Mouse (Mus musculus): ENCODE results near the gene Knl1.
"Not testable (repeated sequence)": the region's sequence is repeated elsewhere in the genome, so short reads cannot be mapped to it uniquely, and the experiment has no call there.

Knl1 gene

DNA sequence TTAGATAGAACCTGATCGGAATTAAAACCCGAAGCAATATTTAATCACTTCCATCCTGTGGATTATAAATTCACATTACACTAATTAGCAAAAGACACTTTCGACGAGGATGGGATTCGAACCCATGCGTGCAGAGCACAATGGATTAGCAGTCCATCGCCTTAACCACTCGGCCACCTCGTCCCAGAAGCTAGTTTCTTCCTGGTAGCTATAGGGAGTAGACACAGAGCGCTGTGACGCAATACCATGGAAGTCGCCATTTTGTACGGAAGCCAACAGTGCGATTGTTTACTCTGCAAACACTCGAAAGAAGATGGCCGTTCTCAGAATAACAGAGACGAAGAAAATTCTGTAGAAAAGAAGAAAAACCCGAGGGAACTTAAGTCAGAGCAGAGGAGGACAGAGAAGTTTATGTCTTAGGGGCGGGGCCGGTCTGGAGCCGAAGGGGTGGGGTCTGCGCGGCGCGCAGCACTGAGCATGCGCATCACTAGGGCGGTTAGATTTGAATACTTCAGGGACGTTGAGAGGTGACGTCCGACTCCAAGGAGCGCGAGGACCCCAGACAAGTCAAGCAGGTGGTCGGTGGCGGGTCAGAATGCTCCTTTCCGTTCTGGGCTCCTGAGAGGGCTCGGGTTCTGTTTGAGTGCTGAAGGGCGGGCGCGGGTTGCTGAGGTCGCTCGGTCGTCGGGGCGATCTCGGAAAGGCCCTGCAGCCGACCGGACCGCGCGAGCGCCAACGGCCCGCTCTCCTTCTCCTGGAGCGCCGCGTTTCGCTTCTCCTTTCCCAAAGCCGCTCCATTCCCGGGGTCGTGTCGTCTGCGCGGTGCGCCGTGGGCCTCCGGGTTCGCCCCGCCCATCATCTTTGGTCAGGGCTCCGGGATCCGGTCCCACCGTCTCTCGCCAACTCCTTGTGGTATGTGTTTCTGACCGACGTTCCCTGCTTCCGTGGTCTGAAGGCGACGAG is at the start of gene Knl1:
Gene Knl1 (plus strand): TSS at position 471 of the 963 bp plus-strand sequence.
- peak; percentile 95 for DNase-seq (ENCODE audit: low read depth, low spot score)

DNA sequence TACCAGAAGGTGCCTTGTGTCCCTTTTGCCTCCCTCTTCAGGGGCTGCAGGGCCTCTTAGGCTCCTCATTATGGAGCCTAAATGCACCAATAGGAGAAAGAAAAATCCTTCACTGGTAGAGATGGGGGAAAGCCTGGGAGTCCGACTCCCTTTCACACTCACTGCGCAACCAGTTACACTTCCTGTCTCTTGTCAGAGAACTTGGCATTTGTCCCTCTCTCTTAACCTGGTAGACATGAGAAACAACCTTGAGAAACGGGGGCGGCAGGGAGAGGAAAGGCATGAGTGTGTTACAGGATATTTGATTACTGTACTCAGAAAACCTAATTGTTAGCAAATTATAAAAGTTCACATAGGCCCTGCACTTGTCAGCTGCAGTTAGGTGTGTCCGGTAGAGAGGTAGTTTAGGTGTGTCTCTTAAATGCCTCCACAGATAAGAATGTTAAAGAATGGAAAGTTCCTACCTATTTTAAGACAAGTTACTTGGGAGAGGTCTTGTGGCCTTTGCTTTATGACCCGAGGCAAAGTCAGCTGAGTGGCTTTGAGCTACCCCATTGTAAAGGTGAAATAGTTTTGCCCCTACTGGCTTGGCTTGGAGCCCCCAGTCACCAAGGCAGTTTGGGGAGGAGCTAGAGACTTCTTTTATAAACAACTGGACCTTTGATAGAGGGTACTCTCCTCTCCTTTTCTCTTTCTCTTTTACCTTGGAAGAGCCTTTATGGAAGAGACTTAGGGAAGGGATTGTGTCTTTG is 48.6 kb upstream of the Knl1 start:
- DNase-seq (ENCODE audit: low read depth, low spot score): no peak

DNA sequence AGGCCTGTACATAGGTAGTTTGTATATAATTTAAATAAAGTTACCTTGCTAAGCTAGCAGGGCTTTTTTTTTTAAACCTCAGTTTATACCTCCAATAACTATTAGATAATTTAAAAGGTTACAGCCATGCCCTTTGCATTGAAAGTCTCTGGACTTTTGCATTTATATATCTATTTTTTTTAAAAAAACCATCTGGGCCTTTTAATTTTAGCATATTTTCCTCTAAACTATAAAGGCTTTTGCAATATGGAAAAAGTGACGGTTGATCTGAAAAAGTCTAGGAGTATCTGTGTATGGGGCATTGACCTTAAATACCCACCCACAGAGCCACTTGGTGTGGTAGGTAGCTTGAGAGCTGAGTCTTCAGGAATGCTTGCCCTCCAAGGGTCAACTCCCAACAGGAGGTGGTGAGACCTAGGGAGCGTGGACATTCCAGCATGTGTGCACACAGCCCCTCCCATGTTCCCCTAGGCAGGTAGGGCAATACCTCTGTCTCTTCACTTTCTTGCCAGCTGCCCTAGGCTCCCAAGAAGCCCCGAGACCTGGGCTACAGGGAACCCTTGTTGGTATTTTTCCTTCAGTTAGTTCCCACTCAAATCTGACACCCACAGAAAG is 47.8 kb upstream of the Knl1 start:
- DNase-seq (ENCODE audit: low read depth, low spot score): no peak

DNA sequence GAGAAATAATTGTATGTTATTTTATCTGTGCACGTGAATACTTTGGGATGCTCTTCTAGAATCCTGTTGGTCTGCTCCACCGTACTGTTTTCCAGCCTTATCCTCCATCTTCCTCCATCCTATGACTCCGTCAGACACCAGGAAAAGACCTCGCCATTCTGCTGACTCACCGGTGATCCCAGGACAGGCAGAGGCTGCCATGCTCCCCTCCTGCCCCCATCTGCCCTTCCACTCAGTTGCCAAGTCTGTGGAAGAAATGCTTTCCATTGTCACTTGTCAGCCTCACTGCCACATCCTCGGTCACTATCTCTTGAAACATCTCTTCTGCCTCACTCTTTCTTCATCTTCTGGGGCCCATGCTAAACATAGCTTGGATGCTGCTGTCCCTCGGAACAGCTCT is 40.0 kb upstream of the Knl1 start:
- no peak for DNase-seq (ENCODE audit: low read depth, low spot score)

DNA sequence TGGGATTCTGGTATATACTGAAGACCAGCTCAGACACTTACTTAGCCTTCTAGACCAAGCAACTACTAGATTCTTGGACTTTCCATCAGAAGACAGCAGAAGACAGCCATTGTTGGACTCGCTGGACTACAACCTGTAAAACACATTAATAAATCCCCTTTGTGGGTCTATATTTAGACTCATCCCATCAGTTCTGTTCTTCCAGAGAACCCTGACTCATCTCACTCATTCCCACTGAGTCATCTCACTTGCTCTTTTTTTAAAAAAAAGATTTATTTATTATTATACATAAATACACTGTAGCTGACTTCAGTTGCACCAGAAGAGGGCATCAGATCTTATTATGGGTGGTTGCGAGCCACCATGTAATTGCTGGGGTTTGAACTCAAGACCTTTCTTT is 37.5 kb upstream of the Knl1 start:
- no peak for DNase-seq (ENCODE audit: low read depth, low spot score)

DNA sequence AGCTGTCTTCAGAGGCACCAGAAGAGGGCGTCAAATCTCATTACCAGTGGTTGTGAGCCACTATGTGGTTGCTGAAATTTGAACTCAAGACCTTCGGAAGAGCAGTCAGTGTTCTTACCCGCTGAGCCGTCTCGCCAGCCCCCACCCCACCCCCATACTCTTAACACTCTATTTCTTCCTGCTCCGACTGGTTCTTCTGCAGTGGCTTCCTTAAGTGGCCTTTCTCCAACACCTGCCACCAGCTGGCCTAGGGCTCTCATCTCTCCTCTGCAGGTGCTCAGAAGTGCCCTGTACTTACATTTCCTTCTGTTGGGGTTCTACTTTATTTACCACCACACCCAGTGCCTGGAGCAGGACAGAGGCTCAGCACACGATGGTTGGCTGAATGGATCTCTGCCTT is 31.9 kb upstream of the Knl1 start:
- DNase-seq (ENCODE audit: low read depth, low spot score): no peak

DNA sequence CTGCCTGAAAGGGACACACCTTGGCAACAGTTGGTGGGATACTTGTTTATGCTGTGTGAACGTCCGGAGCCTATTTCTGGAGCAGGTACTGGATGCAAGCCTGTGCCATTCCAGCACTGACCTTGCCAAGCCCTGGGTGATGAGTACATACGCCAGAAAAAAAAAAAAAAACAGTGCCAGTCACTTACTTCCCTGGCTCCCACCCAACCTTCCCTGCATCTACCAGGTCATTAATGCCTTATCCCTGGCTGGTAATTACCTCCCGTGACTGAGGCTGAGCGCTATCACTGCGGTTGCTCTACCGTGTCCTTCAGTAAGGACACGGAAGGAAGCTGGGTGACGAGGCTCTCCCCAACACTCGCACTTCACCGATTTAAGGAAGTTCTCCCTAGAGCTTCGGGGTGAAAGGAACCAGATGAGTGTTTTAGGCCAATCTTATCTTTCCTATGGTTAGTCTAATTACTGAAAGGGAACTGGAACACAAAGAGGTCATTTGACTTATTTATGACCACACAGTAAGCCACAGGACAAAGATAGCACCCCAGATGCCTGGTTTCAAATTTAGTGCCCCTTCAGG is 31.2 kb upstream of the Knl1 start:
- DNase-seq (ENCODE audit: low read depth, low spot score): no peak

DNA sequence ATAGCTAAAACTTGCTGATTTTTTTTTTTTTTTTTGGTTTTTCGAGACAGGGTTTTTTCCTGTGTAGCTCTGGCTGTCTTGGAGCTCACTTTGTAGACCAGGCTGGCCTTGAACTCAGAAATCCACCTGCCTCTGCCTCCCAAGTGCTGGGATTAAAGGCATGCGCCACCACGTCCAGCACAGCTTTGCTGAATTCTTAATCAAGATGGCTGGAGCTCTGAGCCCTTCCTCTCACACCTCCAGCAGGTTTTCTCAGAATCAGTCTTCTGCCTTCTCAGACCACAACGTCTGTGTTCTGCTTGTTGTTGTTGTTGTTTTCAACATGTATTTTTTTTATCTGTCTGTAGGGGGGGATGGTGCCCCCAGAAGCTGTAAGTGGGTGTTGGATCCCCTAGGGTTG is 30.6 kb upstream of the Knl1 start:
- DNase-seq (ENCODE audit: low read depth, low spot score): not testable (repeated sequence)

DNA sequence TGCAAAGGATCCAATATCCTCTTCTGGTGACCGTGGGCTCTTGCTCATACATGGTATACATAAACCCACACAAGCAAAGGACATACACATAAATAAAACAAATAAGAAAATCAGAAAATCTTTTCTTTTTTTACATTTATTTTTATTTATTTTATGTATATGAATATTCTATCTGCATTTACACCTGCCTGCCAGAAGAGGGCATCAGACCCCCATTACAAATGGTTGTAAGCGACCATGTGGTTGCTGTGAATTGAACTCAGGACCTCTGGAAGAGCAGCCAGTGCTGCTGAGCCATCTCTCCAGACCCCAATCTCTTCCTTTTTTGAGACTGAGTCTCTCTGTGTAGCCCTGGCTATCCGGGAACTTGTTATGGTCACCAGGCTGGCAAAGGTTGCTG is 29.3 kb upstream of the Knl1 start:
- DNase-seq (ENCODE audit: low read depth, low spot score): no peak

DNA sequence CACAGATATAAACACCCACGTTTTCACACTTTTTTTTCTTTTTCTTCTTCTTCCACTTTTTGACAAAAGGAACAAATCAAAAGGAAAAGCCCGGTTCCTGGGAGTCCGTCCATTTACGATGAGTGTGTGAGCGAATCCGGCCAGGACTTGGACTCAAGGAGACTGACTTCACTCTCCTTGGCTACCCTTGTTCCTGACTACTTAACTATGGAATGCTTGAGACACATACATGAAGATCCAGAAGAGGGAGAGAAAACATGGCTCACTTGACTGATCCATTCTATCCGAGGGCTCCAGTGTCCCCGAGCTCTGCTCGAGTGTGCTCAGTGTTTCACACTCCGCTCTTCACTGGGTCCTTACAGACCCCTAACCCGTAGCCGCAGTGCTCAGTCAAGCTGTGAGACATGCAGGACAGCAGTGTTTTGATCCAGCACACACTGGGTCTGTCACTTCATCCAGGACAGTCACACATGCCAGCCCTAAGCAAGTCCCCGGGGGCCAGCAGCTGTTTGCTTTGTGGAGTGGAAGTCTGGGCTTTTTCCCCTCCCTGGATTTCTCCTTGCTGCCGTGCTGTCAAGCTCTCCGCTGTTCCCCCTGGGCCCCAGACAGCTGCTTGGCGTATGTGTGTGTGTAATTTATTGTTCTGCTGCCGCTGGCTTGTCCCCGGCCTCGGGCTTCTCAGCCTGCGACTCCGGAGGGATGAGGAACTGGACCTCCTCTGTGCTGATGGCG is 28.4 kb upstream of the Knl1 start:
- no peak for DNase-seq (ENCODE audit: low read depth, low spot score)

DNA sequence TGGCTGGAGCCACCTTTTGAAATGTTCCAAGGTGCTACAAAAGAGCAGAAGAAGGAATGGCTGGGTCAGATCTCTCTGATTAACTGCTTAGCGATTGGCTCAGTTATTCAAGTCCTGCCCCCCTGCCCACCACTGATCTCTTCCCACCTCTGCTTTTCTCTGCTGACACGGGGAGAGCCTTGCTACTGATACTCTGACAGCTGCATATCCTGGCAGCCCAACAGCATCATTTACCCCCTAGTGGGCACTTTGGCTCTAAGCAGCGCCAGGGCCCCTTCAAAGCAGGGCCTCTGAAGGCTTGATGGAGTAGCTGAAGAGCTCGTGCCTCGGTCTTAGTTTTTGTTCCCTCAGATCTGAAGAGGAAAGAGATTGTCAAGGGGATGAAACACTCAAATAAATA is 27.8 kb upstream of the Knl1 start:
- no peak for DNase-seq (ENCODE audit: low read depth, low spot score)

DNA sequence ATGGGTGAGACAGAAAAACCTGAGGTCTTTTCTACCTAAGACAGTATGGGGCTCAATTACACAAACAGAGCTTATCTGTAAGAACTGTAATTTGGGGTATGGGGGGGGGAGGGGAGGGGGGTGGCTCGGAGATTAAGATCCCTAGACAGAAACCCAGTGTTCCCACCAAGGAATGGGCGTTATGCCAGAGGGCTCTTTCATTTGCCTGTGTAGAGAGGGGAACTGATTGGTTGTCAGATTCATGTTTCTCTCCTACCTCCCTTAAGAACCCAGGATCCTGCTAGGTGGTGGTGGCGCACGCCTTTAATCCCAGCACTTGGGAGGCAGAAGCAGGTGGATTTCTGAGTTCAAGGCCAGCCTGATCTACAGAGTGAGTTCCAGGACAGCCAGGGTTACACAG is 27.4 kb upstream of the Knl1 start:
- no peak for DNase-seq (ENCODE audit: low read depth, low spot score)

DNA sequence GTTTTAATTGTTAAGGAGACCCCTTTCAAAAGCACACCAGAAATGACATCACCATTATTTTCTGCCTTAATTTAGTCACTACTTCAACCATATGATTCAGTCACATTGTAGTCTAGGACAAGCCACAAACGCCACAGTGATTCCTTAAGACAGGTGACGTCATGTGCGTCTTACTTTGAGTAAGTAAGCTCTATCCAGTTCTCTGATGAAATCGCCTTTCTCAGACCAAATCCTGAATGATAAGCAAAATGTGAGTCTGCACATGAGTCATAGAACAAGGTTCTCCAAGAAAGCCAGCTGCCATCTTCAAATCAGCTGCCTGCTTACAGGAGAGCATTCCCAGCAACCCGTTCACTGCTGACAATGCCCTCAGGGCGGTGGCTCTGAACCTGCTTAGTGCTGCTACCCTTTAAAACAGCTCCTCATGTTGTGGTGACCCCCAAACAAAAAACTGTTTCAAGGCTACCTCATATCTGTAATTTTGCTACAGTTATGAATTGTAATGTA is 23.7 kb upstream of the Knl1 start:
- no peak for DNase-seq (ENCODE audit: low read depth, low spot score)

DNA sequence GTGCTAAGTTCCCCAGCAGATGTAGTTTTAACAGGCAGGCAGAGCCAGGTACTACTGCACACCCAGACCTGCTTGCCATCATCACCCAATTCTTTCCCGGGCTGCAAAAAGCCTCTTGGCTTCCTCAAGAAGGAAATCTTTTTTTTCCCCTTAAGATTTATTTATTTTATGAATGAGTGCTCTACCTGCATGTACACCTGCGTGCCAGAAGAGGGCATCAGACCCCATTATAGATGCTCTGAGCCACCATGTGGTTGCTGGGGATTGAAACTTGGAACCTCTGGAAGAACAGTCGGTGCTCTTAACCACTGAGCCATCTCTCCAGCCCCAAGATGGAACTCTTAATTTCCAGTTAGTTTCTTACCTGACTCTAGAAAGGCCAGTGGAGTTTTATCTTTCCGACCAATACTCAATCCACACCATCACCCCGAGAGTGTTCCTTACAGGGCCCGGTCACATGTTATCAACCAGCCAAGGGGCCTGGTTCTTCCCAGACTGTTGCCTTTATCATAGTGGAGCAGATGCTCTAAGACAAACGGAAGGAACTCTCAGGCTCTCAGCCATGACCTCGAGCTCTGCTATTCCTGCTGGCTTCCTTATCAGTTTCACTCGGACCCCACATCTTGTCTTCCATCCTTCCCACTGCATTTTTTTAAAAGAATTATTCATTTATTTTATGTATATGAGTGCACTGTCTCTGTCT is 22.2 kb upstream of the Knl1 start:
- DNase-seq (ENCODE audit: low read depth, low spot score): peak; percentile 34

DNA sequence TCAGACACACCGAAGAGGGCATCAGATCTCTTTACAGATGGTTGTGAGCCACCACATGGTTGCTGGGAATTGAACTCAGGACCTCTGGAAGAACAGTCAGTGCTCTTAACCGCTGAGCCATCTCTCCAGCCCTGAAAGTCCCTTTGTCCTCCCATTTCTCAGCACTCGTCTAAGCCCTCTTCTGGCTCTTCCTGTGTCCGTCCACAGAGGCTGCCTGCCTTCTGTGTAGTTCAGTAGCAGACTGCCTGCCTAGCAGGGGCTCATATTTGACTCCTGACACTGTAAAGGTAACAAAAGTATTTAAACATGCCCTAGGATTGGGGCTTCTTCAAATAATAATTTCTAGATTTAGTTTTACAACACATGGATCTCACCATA is 21.7 kb upstream of the Knl1 start:
- no peak for DNase-seq (ENCODE audit: low read depth, low spot score)

DNA sequence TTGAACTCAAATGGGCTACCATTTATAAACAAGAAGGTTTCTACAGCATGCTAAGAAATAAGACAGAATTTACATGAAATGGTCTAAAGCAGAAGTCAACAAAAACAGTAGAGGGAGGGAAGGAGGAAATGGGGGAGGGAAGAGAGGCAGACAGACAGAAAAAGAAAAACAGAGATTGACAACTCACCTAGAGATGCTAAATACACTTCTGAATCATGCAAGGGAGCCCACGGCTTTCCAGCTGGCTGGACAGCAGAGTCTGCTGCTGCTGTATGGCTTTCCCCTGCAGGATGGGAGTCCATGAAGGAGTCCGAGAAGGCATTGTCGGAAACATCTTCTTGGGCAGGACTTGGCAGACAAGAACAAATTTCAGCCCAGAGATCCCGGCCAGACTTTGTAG is 20.0 kb upstream of the Knl1 start:
- no peak for DNase-seq (ENCODE audit: low read depth, low spot score)

DNA sequence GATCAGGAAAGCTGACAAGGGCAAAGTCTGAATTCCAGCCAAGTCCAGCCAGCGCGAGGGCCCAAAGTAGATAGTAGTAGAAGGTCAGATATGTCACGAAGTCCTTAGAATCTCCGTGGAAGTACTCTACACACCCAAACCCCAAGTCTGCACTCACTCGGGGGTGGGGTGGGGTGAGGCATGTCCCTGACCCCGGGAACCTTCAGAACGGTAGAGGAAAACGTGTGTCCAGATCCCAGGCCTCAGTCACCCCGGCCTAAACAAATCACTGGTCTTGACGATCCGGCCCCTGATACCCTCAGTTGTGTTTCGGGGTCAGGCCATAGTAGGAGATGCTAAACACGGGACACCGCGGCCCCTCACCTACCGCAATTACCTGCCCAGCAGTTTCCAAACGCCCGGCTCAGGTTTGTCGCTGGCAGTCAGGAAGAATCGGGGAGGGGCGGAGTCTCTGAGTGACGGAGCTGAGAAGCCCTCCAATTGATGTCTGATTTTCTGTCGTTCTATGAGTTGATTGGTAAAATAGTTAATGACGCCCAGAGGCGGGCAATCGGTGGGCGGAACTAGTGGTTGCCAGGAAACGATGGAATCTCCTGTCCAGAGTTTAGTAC is 17.9 kb upstream of the Knl1 start, which contains the start of gene Ccdc32:
Gene Ccdc32 (minus strand): TSS at position 453 of the 611 bp plus-strand sequence.
- peak; percentile 93 for DNase-seq (ENCODE audit: low read depth, low spot score)

DNA sequence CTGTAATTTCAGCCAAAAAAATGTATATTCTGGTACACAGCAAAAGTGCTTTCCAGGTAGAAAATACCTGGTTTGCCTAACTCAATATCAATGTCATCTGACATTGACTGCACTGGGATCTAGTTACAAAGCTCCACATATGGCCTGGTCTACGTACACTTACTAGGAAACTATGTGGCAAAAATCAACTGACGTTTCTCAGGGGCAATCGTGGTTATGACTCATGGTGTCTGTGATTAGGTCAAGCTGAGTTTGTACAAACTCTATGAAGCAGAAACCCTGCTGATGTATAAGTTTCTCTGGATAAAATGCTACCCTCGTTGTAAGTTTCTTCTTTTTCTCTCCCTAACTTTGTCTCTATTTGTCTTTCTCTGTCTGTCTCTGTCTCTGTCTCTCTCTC is 14.7 kb upstream of the Knl1 start:
- DNase-seq (ENCODE audit: low read depth, low spot score): no peak

DNA sequence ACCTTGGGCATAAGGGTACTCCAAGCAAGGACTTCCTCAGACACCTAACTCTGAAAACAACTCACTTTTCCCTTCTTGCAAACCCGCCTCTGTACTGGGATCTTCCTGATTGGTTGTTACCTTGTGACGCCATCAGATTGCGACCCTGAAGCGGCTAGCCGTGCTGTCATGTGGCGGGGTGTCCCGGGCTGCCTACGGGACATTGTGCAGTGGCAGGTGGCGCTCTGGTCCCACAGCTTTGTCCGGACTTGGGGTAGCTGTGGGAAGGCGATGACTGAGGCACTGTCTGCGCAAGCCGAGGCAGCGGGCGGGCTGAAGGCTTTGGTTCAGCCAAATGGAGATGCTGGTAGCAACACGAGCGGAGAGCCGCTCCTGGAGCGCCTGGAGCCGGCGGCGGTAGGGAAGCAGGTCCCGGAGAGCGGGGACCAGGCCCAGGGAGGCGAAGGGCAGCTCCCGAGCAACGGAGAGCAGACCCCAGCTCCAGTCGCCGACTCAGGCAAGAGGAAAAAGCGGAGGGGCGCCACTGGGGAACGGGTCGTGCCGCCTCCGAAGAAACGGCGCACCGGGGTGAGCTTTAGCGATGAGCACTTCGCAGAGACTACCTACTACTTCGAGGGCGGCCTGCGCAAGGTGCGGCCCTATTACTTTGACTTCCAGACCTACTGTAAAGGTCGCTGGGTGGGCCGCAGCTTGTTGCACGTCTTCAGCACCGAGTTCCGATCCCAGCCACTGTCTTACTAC is 12.1 kb upstream of the Knl1 start, which contains the start of gene Rpusd2:
Gene Rpusd2 (plus strand): TSS at position 135 of the 741 bp plus-strand sequence.
- DNase-seq (ENCODE audit: low read depth, low spot score): peak; percentile 95

All from CD4-positive helper T cell, adult 2 months (primary cell).